Mouse (Mus musculus): ENCODE results near the gene Serpinh1.

DNA sequence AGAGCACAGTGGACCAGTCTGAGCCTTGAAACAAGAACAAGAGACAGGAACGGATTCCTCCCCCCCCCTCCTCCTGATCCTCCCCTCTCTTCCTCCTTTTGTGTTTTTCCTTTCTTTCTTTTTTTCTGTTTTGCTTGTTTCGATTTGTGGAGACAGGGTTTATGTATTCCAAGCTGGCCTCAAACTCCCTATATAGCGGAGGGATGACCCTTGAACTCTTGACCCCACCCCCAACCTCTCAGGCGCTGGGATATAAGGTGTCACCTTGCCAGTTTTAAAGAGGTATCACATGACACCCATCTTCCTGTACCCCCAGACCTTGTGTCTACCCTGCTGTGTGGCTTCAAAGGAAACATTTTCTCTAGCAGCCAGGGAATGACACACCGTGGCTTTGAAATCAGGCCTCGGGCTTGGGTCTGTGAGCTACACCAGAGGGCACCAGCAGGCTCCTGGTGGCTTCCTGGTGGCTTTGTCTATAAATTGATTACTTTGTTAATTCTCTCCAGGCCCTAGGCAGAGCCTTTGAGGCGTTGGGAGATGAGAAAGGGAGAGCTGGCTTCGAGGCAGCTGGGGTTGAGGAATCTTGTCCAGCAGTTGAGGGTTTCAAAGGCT, 7.9 kb upstream of the Serpinh1 start:
- TF ChIP-seq EP300 (IDR thresholded peaks at IDR 0.05) = no peak
- no peak for TF ChIP-seq CTCF (IDR thresholded peaks at IDR 0.05)
